Mouse (Mus musculus): Measurements from ENCODE around the gene Galnt13.
"Not testable (repeated sequence)": the region's sequence is repeated elsewhere in the genome, so short reads cannot be mapped to it uniquely, and the experiment has no call there.

The Galnt13 gene

GRCm38 (mm10) chr2:54435937-54436735, at the start of gene Galnt13:
Gene Galnt13 (plus strand): TSS chr2:54436317.
- no peak for DNase-seq

- DNase-seq = no peak
These were observed 5.1 kb upstream of the Galnt13 start for GRCm38 (mm10) chr2:54431060-54431459.

- no peak for DNase-seq
These were observed 737 bp upstream of the Galnt13 start for GRCm38 (mm10) chr2:54435380-54435779.

- DNase-seq = no peak
These were observed 801 bp downstream of the Galnt13 start for GRCm38 (mm10) chr2:54436736-54437500.

- DNase-seq = no peak
These were observed 1.3 kb downstream of the Galnt13 start for GRCm38 (mm10) chr2:54437501-54437830.

GRCm38 (mm10) chr2:54442734-54443500, 6.8 kb downstream of the Galnt13 start:
- DNase-seq = no peak

- no peak for DNase-seq
These were observed 47.3 kb downstream of the Galnt13 start for GRCm38 (mm10) chr2:54483426-54483825.

- no peak for DNase-seq
These were observed 86.9 kb downstream of the Galnt13 start for GRCm38 (mm10) chr2:54522989-54523388.

- no peak for DNase-seq
These were observed 91.0 kb downstream of the Galnt13 start for GRCm38 (mm10) chr2:54527073-54527472.

- DNase-seq = no peak
These were observed 122.4 kb downstream of the Galnt13 start for GRCm38 (mm10) chr2:54558357-54559153.

- DNase-seq = no peak
These were observed 129.0 kb downstream of the Galnt13 start for GRCm38 (mm10) chr2:54565068-54565467.

- no peak for DNase-seq
These were observed 131.1 kb downstream of the Galnt13 start for GRCm38 (mm10) chr2:54567186-54567585.

- no peak for DNase-seq
These were observed 131.5 kb downstream of the Galnt13 start for GRCm38 (mm10) chr2:54567632-54568031.

- not testable (repeated sequence) for DNase-seq
These were observed 277.7 kb downstream of the Galnt13 start for GRCm38 (mm10) chr2:54713817-54714216.

- DNase-seq = no peak
These were observed 315.1 kb downstream of the Galnt13 start for GRCm38 (mm10) chr2:54751232-54751631.

GRCm38 (mm10) chr2:54759781-54760180, 323.7 kb downstream of the Galnt13 start:
- DNase-seq = no peak

GRCm38 (mm10) chr2:54778790-54779273, 342.7 kb downstream of the Galnt13 start:
- DNase-seq = no peak

GRCm38 (mm10) chr2:54813670-54814256, 377.6 kb downstream of the Galnt13 start:
- DNase-seq = no peak

- no peak for DNase-seq
These were observed 405.1 kb downstream of the Galnt13 start for GRCm38 (mm10) chr2:54841245-54841644.

GRCm38 (mm10) chr2:54906282-54907060, 470.4 kb downstream of the Galnt13 start:
- DNase-seq = no peak

- DNase-seq = no peak
These were observed 479.1 kb downstream of the Galnt13 start for GRCm38 (mm10) chr2:54915088-54915670.
